Mouse (Mus musculus): ENCODE measurements around the gene Ascl2. TPM values are rescaled to one million over a fixed set of nuclear protein-coding genes. Genes with fewer than 3 reads are reported as not detected.

The Ascl2 gene
- polyA plus RNA-seq, 1 experiment from 2014 or later: 0.32 TPM

GRCm38 (mm10) chr7:143011226-143011625 is 42.2 kb upstream of the Ascl2 start:
- Histone ChIP-seq H3K36me3 (ENCODE audit: control insufficient read depth, insufficient read depth, low read length) (no peaks in the 10 kb centered on the region), H3K27me3 (replicated peaks; ENCODE audit: control insufficient read depth, insufficient read depth, low read length) (no peaks in the 10 kb centered on the region), H3K9me3 (replicated peaks; ENCODE audit: control insufficient read depth, low read length) (no peaks in the 10 kb centered on the region), H3K4me1 (ENCODE audit: control insufficient read depth, insufficient read depth, low read length) (peaks cover 20% of the 10 kb centered on the region), H3K9ac (ENCODE audit: low read length) (no peak overlapping the region), H3K27ac (ENCODE audit: low read depth, low read length) (no peak overlapping the region), H3K4me3 (ENCODE audit: low read depth, low read length) (no peak overlapping the region), H3K4me2 (ENCODE audit: low read length) (no peak overlapping the region)
- WGBS: 96% methylated on average over 1 of the region's 1 CpGs
- no peak for DNase-seq (ENCODE audit: low spot score)
- ATAC-seq: no peak

DNA sequence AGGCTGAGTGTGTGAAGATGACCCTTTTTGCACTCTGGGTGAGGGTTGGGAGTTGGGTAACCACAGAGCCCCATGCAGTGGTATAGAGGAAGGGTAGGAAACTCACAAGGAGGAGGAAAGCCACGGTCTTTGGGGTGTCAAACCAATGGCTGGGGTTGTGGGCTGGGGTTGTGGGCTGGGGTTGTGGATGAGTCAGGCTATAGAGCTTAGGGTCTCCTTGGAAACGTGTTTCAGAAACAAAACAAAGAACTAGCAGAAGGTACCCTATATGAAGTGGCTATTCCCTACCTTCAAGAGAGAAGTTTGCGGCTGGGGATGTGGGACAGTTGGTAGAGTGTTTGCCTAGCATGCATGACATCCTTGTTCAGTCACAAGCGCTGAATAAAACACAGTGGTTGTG is 40.9 kb upstream of the Ascl2 start:
- DNase-seq (ENCODE audit: low spot score) (no peak), ATAC-seq (no peak)
- Histone ChIP-seq H3K4me1 (ENCODE audit: control insufficient read depth, insufficient read depth, low read length) (peaks cover 14% of the 10 kb centered on the region; the same call in 1 of the 2 replicates), H3K4me2 (ENCODE audit: low read length) (no peak overlapping the region), H3K9ac (ENCODE audit: low read length) (no peak overlapping the region), H3K27me3 (replicated peaks; ENCODE audit: control insufficient read depth, insufficient read depth, low read length) (no peaks in the 10 kb centered on the region), H3K36me3 (ENCODE audit: control insufficient read depth, insufficient read depth, low read length) (no peaks in the 10 kb centered on the region), H3K4me3 (ENCODE audit: low read depth, low read length) (no peak overlapping the region), H3K9me3 (replicated peaks; ENCODE audit: control insufficient read depth, low read length) (no peaks in the 10 kb centered on the region), H3K27ac (ENCODE audit: low read depth, low read length) (no peak overlapping the region)
- WGBS: 83% methylated on average over 4 of the region's 4 CpGs

- H3K27me3 ChIP-seq (replicated peaks; ENCODE audit: control insufficient read depth, insufficient read depth, low read length): no peaks in the 10 kb centered on the region
- DNase-seq (ENCODE audit: low spot score) (peak; percentile 30), ATAC-seq (no peak)
- 70% methylated on average over 3 of the region's 4 CpGs for WGBS
- peaks cover 14% of the 10 kb centered on the region; the same call in 1 of the 2 replicates for H3K4me1 ChIP-seq (ENCODE audit: control insufficient read depth, insufficient read depth, low read length)
- H3K27ac ChIP-seq (ENCODE audit: low read depth, low read length): peak overlapping the region; percentile 53; the same call in 1 of the 2 replicates
- no peak overlapping the region for H3K4me3 ChIP-seq (ENCODE audit: low read depth, low read length)
- H3K9me3 ChIP-seq (replicated peaks; ENCODE audit: control insufficient read depth, low read length): no peaks in the 10 kb centered on the region
- H3K9ac ChIP-seq (ENCODE audit: low read length): no peak overlapping the region
- no peaks in the 10 kb centered on the region for H3K36me3 ChIP-seq (ENCODE audit: control insufficient read depth, insufficient read depth, low read length)
- no peak overlapping the region for H3K4me2 ChIP-seq (ENCODE audit: low read length)
Observed at GRCm38 (mm10) chr7:143008996-143009665, 40.1 kb upstream of the Ascl2 start.

GRCm38 (mm10) chr7:143008370-143008926 is 39.4 kb upstream of the Ascl2 start:
- Histone ChIP-seq H3K9me3 (replicated peaks; ENCODE audit: control insufficient read depth, low read length) (no peaks in the 10 kb centered on the region), H3K4me2 (ENCODE audit: low read length) (no peak overlapping the region), H3K9ac (ENCODE audit: low read length) (no peak overlapping the region), H3K27ac (ENCODE audit: low read depth, low read length) (peak overlapping the region; percentile 53; the same call in 1 of the 2 replicates), H3K27me3 (replicated peaks; ENCODE audit: control insufficient read depth, insufficient read depth, low read length) (no peaks in the 10 kb centered on the region), H3K36me3 (ENCODE audit: control insufficient read depth, insufficient read depth, low read length) (no peaks in the 10 kb centered on the region), H3K4me3 (ENCODE audit: low read depth, low read length) (no peak overlapping the region), H3K4me1 (ENCODE audit: control insufficient read depth, insufficient read depth, low read length) (peaks cover 14% of the 10 kb centered on the region; the same call in 1 of the 2 replicates)
- ATAC-seq (peak; percentile 57), DNase-seq (ENCODE audit: low spot score) (peak; percentile 14)
- WGBS: 68% methylated on average over 8 of the region's 8 CpGs

GRCm38 (mm10) chr7:143007599-143008369 is 38.7 kb upstream of the Ascl2 start:
- Histone ChIP-seq H3K27ac (ENCODE audit: low read depth, low read length) (peak overlapping the region; percentile 53; the same call in 1 of the 2 replicates), H3K4me2 (ENCODE audit: low read length) (no peak overlapping the region), H3K4me3 (ENCODE audit: low read depth, low read length) (no peak overlapping the region), H3K36me3 (ENCODE audit: control insufficient read depth, insufficient read depth, low read length) (no peaks in the 10 kb centered on the region), H3K4me1 (ENCODE audit: control insufficient read depth, insufficient read depth, low read length) (peaks cover 14% of the 10 kb centered on the region; the same call in 1 of the 2 replicates), H3K9ac (ENCODE audit: low read length) (no peak overlapping the region), H3K9me3 (replicated peaks; ENCODE audit: control insufficient read depth, low read length) (no peaks in the 10 kb centered on the region), H3K27me3 (replicated peaks; ENCODE audit: control insufficient read depth, insufficient read depth, low read length) (no peaks in the 10 kb centered on the region)
- DNase-seq (ENCODE audit: low spot score) (peak; percentile 94), ATAC-seq (peak; percentile 91)
- WGBS: 34% methylated on average over 17 of the region's 17 CpGs

- no peaks in the 10 kb centered on the region for H3K27me3 ChIP-seq (replicated peaks; ENCODE audit: control insufficient read depth, insufficient read depth, low read length)
- no peak overlapping the region for H3K9ac ChIP-seq (ENCODE audit: low read length)
- WGBS: 93% methylated on average over 8 of the region's 8 CpGs
- H3K4me2 ChIP-seq (ENCODE audit: low read length): no peak overlapping the region
- H3K27ac ChIP-seq (ENCODE audit: low read depth, low read length): peak overlapping the region; percentile 46; the same call in 1 of the 2 replicates
- H3K9me3 ChIP-seq (replicated peaks; ENCODE audit: control insufficient read depth, low read length): no peaks in the 10 kb centered on the region
- no peaks in the 10 kb centered on the region for H3K36me3 ChIP-seq (ENCODE audit: control insufficient read depth, insufficient read depth, low read length)
- H3K4me1 ChIP-seq (ENCODE audit: control insufficient read depth, insufficient read depth, low read length): 0 out of 2 replicates have a peak, but pooled peaks cover 10% of the 10 kb centered on the region
- no peak overlapping the region for H3K4me3 ChIP-seq (ENCODE audit: low read depth, low read length)
- ATAC-seq (no peak), DNase-seq (ENCODE audit: low spot score) (no peak)
Observed at GRCm38 (mm10) chr7:143006756-143007598, 37.9 kb upstream of the Ascl2 start.

DNA sequence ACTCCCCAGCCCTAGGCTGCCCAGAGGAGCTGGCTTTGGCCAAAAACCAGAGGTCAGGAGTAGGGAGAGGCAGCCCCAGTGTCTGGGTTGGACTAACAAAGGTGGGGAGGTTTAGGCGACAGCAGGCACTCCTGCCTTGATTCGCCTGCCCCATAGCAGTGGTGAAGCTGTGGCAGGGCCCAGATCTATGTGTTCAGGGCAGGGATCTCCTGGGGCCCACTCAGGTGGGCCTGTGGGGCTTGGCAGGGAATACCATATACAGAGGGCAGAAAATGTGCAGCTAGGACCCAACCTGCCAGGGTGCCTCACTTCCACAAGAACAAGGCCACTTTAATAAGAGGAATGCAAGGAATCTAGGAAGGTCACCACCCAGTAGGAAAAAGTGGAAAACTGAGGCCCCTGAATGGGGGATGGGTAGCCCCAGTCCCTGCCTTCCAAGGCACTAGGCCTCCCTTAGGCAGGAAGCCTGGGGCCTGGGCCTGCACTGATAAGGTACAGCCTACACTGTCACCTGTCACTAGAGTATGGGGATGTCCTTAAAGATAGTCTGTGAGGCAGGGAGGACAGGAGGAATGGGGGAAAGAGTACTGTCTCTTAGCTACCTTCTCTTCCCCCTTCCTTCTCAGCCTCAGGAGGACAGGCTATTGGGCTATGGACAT is 37.2 kb upstream of the Ascl2 start:
- no peak overlapping the region for H3K9ac ChIP-seq (ENCODE audit: low read length)
- H3K4me2 ChIP-seq (ENCODE audit: low read length): no peak overlapping the region
- no peaks in the 10 kb centered on the region for H3K36me3 ChIP-seq (ENCODE audit: control insufficient read depth, insufficient read depth, low read length)
- H3K9me3 ChIP-seq (replicated peaks; ENCODE audit: control insufficient read depth, low read length): no peaks in the 10 kb centered on the region
- no peak for ATAC-seq
- no peak for DNase-seq (ENCODE audit: low spot score)
- 0 out of 2 replicates have a peak, but pooled peaks cover 10% of the 10 kb centered on the region for H3K4me1 ChIP-seq (ENCODE audit: control insufficient read depth, insufficient read depth, low read length)
- no peaks in the 10 kb centered on the region for H3K27me3 ChIP-seq (replicated peaks; ENCODE audit: control insufficient read depth, insufficient read depth, low read length)
- 82% methylated on average over 2 of the region's 2 CpGs for WGBS
- no peak overlapping the region for H3K4me3 ChIP-seq (ENCODE audit: low read depth, low read length)
- H3K27ac ChIP-seq (ENCODE audit: low read depth, low read length): no peak overlapping the region

Data from forebrain, embryonic 14.5 days (tissue).